Mouse (Mus musculus): ENCODE measurements at regions not wholly inside any gene's neighbourhood (a gene's known extent, or its start where the extent isn't known, plus 50 kb on each side); places are given as distances from the start of the nearest gene placed in this dataset.

DNA sequence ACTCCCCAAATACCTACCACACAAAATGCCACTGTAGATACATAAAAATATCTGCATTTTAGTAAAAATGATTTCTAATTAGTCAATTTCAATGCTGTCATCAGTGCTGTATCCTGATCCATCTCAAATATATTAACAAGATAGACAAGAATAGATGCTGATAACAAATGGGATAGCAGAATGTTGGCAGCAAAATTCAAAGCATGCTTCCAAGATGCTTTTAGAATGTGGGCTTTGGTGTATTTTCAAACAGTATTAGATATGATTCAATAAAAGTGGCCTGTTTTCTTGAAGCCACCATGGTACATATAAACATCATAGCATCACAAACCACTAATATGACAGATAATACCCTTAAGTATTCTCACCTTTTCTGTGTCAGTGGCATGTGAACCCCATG, 597.6 kb downstream of the Cenpc1 start:
- DNase-seq (ENCODE audit: low spot score in 2 of 2): no peak

DNA sequence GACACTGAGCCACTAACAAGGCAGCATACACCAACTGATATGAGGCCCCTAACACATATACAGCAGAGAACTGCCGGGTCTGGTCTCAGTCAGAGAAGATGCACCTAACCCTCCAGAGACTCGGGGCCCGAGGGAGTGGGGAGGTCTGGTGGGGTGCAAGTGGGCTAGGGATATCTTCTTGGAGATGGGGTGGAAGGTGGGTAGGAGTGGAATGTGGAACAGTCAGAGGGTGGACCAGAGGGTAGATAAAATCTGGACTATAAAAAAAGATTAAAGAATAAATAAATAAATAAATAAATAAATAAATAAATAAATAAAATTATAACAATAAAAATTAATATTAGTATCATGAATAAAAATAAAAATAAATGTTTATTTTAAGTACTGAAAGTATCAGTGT, 598.2 kb downstream of the Cenpc1 start:
- no peak for DNase-seq (ENCODE audit: low spot score in 2 of 2)

Measured in adrenal gland, postnatal 4 days (tissue).